Mouse (Mus musculus): Measurements from ENCODE around the gene Yipf3.

DNA sequence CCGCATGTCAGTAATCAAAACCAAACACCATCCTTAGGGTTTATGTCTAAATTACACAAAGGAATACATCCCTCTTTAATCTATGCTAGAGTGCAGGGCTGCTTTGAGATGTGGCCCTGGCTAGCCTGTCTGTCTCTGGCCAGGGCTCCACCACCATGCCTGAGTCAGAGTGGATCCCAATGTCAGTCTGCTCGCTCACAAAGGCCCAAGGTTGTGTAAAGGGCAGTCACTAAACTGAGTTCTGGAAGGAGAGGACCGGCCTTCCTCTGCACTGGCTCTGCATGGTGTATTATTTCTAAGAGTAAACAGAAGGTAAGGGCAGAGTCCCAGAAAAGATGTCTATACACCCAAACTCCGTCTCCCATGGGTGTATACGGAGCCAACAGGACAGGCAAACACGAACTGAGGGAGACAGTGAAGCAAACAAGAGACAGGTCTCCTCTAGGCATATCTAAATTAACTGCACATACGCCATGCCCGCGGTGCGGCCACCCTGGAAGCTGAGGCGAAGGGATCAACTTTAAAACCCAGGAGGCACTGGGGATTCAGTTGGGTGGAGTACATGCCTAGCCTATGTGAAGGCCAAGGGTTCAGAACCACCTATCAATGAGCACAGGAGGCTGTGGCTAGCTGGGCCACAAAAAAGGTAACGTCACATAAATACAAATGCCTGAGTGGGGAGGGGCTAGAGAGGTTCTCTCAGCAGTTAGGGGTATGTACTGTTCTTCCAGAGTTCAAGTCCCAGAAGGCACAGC is 30.3 kb downstream of the Yipf3 start:
- TF ChIP-seq CTCF (IDR thresholded peaks at IDR 0.05) (no peak), EP300 (IDR thresholded peaks at IDR 0.05; ENCODE audit: insufficient read depth, low read depth, low read length) (no peak), POLR2A (IDR thresholded peaks at IDR 0.05; ENCODE audit: insufficient read depth, low read depth, low read length) (no peak)
